Mouse (Mus musculus) forebrain, postnatal 0 days (tissue): Measurements from ENCODE around the gene Nipbl. TPM values are rescaled to one million over a fixed set of nuclear protein-coding genes. Genes with fewer than 3 reads are reported as not detected.

ENCODE experiments used
- ATAC-seq: fragments of 200-750 bp; cut with Nextera tagmentation; 2 replicates; pipeline ENCODE4 v1.8.0; 2017; ENCODE audit warnings: mild to moderate bottlenecking, moderate library complexity
- DNase-seq: peaks from one replicate; pipeline ENCODE4 v3.0.0-alpha.2; 2015
- H3K27ac ChIP-seq: fragments of 300-500 bp; sonication (generic); 2 replicates; pipeline ENCODE4 v1.5.1; 2014; ENCODE audit warnings: low read depth, mild to moderate bottlenecking, antibody characterized with exemption, low read length, moderate library complexity, mixed read lengths
- H3K27me3 ChIP-seq: fragments of 300-500 bp; sonication (generic); 2 replicates; pipeline ENCODE4 v1.6.1; 2014; ENCODE audit warnings: mild to moderate bottlenecking, low read length, mixed read lengths; ENCODE audit not compliant: insufficient read depth
- H3K36me3 ChIP-seq: fragments of 300-500 bp; sonication (generic); 2 replicates; pipeline ENCODE4 v1.6.1; 2014; ENCODE audit warnings: mild to moderate bottlenecking, moderate library complexity; ENCODE audit not compliant: insufficient read depth
- H3K4me1 ChIP-seq: fragments of 300-500 bp; sonication (generic); 2 replicates; pipeline ENCODE4 v1.6.1; 2014; ENCODE audit warnings: antibody characterized with exemption; ENCODE audit not compliant: insufficient read depth
- H3K4me2 ChIP-seq: fragments of 300-500 bp; sonication (generic); 2 replicates; pipeline ENCODE4 v1.6.1; 2014; ENCODE audit warnings: low read depth, mild to moderate bottlenecking, moderate library complexity
- H3K4me3 ChIP-seq: fragments of 300-500 bp; sonication (generic); 2 replicates; pipeline ENCODE4 v1.5.1; 2014; ENCODE audit warnings: low read depth, low read length, mixed read lengths
- H3K9ac ChIP-seq: fragments of 300-500 bp; sonication (generic); 2 replicates; pipeline ENCODE4 v1.6.1; 2014; ENCODE audit warnings: mild to moderate bottlenecking
- H3K9me3 ChIP-seq: fragments of 300-500 bp; sonication (generic); 2 replicates; pipeline ENCODE4 v1.6.1; 2016; ENCODE audit warnings: low read length
- CTCF ChIP-seq: sonication (generic); IDR thresholded peaks from 2 replicates; pipeline ENCODE4 v1.5.1; 2016; ENCODE audit warnings: antibody characterized with exemption, control low read depth, low read depth
- WGBS: fragments of 180-500 bp; shearing (Covaris S2); extraction: QIAGEN DNeasy Blood & Tissue Kit; methylation state at CpG from one replicate; pipeline ENCODE4 v1.1.7; 2014; 5-methylcytosine and 5-hydroxymethylcytosine counted together
- polyA plus RNA-seq: library from polyadenylated mRNA; unstranded; fragments of >200 nt; fragmentation: Nextera tagmentation; extraction: Ambion mirVana; gene quantifications from 2 replicates; pipeline ENCODE4 v1.2.1, GENCODE M21; 2015
- total RNA-seq: library from RNA; depleted of rRNA; stranded (reverse); fragments of >200 nt; gene quantifications from 2 replicates; pipeline ENCODE4 v1.2.3, GENCODE M21; 2014

The Nipbl gene
- total and polyA plus RNA-seq, 2 experiments from 2014 or later, result 10.5 to 20.7 TPM

DNA sequence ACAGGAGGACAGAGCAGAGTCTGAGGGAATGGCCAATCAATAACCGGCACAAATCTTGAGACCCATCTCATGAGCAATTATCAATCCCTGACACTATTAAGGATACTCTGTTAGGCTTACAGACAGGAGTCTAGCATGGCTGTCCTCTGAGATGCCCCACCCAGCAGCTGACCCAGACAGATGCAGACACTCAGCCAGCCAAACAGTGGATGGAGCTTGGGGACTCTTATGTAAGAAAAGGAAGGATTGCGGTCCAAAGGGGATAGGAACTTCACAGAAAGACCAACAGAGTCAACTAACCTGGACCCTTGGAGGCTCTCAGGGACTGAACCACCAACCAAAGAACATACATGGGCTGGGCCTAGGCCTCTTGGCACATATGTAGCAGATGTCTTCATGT, 42.7 kb downstream of the Nipbl start:
- 94% methylated on average over 2 of the region's 2 CpGs for WGBS
- H3K9ac ChIP-seq, result no peak overlapping the region
- H3K4me3 ChIP-seq, result no peak overlapping the region
- H3K4me1 ChIP-seq, result peaks cover 6% of the 10 kb centered on the region; the same call in 1 of the 2 replicates
- TF ChIP-seq CTCF, result no peak
- ATAC-seq, result no peak
- no peaks in the 10 kb centered on the region for H3K36me3 ChIP-seq
- H3K27ac ChIP-seq, result no peak overlapping the region
- no peak for DNase-seq
- no peaks in the 10 kb centered on the region for H3K9me3 ChIP-seq
- H3K27me3 ChIP-seq, result no peaks in the 10 kb centered on the region
- no peak overlapping the region for H3K4me2 ChIP-seq

DNA sequence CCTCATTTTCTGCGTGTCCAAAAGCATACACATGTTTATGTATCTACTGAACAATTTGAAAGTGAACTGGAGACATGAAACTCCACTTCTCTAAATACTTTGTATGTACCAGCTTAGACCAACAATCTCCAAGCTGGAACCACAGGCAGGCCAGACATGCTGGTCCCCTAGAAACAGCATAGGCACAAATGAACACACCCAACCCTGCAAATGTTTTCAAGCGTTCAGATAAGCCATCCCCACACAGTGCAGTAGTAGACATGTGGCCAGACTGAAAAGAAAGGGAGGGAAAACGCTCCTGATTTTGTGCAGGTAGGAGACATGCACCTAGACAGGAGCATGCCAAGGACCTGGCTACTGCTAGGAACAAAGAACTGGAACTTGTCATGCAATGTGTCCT, 52.5 kb downstream of the Nipbl start:
- TF ChIP-seq CTCF, result no peak
- H3K9ac ChIP-seq, result no peak overlapping the region
- DNase-seq (no peak), ATAC-seq (no peak)
- no peaks in the 10 kb centered on the region for H3K4me1 ChIP-seq
- no peaks in the 10 kb centered on the region for H3K27me3 ChIP-seq
- H3K9me3 ChIP-seq, result no peaks in the 10 kb centered on the region
- no peak overlapping the region for H3K4me3 ChIP-seq
- no peak overlapping the region for H3K4me2 ChIP-seq
- H3K27ac ChIP-seq, result no peak overlapping the region
- 92% methylated on average over 3 of the region's 3 CpGs for WGBS
- no peaks in the 10 kb centered on the region for H3K36me3 ChIP-seq

- ATAC-seq, result no peak
- DNase-seq, result peak; percentile 70
- Histone ChIP-seq H3K27ac (no peak overlapping the region), H3K4me3 (no peak overlapping the region), H3K9ac (no peak overlapping the region), H3K27me3 (no peaks in the 10 kb centered on the region), H3K36me3 (no peaks in the 10 kb centered on the region), H3K9me3 (no peaks in the 10 kb centered on the region), H3K4me2 (no peak overlapping the region), H3K4me1 (no peaks in the 10 kb centered on the region)
- 62% methylated on average over 3 of the region's 3 CpGs for WGBS
- peak; percentile 64 for TF ChIP-seq CTCF
Measured at GRCm38 (mm10) chr15:8382213-8382612, 62.0 kb downstream of the Nipbl start.

DNA sequence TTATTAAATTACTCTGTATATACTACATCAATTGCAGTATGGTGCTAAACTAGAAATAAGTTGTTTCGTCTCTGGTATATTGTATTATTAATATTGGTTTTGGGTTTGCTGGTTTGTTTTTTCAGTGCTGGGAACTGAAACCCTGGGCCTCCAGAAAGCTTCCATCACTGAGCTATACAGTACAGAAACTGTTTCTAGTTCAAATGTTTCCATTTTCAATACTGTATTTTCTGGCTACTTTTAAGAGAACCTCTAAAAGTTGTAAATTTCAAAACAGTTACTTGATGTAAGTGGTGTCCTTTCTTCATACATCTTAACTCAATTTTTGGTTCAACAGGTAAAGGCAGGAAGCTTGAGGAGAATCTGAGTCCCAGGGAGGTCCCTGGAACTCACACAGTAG, 68.6 kb downstream of the Nipbl start:
- TF ChIP-seq CTCF, result no peak
- H3K4me1 ChIP-seq, result no peaks in the 10 kb centered on the region
- 91% methylated on average over 1 of the region's 1 CpGs for WGBS
- no peak for DNase-seq
- no peak overlapping the region for H3K4me2 ChIP-seq
- no peaks in the 10 kb centered on the region for H3K27me3 ChIP-seq
- no peak overlapping the region for H3K9ac ChIP-seq
- ATAC-seq, result no peak
- H3K9me3 ChIP-seq, result no peaks in the 10 kb centered on the region
- H3K36me3 ChIP-seq, result peaks cover 6% of the 10 kb centered on the region
- no peak overlapping the region for H3K27ac ChIP-seq
- H3K4me3 ChIP-seq, result no peak overlapping the region

DNA sequence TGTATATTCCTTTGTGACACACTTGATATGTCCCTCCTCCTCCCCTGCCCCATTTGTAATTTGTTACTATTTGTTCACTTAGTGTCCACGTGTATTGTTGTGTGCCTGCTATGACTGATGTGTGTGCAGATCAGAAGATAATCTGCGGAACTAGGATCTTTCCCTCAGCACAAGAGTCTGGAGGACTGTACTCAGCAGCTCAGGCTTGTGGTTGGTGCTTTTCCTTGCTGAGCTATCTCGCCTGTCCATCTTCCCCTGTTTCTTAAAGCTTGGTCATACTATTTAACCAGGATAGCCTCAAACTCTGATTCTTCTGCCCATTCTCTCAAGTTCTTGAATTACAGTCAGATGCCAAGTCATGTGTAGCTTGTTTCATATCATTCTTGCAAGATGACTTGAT, 69.5 kb downstream of the Nipbl start:
- Histone ChIP-seq H3K4me1 (no peaks in the 10 kb centered on the region), H3K27ac (no peak overlapping the region), H3K4me3 (no peak overlapping the region), H3K9ac (no peak overlapping the region), H3K36me3 (peaks cover 6% of the 10 kb centered on the region), H3K4me2 (no peak overlapping the region), H3K27me3 (no peaks in the 10 kb centered on the region), H3K9me3 (no peaks in the 10 kb centered on the region)
- WGBS, result 81% methylated on average over 3 of the region's 3 CpGs
- no peak for TF ChIP-seq CTCF
- no peak for ATAC-seq
- no peak for DNase-seq

GRCm38 (mm10) chr15:8347104-8347773, 97.0 kb downstream of the Nipbl start:
- Histone ChIP-seq H3K27me3 (no peaks in the 10 kb centered on the region), H3K4me1 (no peaks in the 10 kb centered on the region), H3K36me3 (peaks cover 8% of the 10 kb centered on the region), H3K4me3 (no peak overlapping the region), H3K9ac (no peak overlapping the region), H3K9me3 (no peaks in the 10 kb centered on the region), H3K4me2 (no peak overlapping the region), H3K27ac (no peak overlapping the region)
- ATAC-seq, result no peak
- no peak for TF ChIP-seq CTCF
- WGBS, result 94% methylated on average over 2 of the region's 2 CpGs
- no peak for DNase-seq

DNA sequence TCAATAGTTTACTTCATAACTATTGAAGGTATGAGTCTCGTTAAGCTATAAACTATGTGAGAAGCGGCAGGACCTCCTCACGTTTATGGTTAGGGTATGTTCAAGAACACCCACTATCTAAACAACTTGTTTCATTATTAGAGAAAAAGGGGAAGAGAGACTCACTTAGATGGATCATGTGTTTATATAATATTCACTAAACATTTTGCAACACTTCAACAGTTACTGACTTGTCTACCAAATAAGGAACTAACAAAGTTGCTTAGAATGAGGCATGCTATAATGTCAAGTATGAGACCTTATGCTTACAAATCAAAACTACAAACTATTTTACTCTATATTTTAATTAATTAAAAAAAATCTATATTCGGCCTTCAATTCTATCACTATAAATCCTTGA, 103.7 kb downstream of the Nipbl start:
- no peaks in the 10 kb centered on the region for H3K27me3 ChIP-seq
- peaks cover 15% of the 10 kb centered on the region for H3K36me3 ChIP-seq
- DNase-seq, result no peak
- no peak overlapping the region for H3K9ac ChIP-seq
- no peak overlapping the region for H3K4me2 ChIP-seq
- no peak overlapping the region for H3K27ac ChIP-seq
- TF ChIP-seq CTCF, result no peak
- 84% methylated on average over 4 of the region's 4 CpGs for WGBS
- no peak for ATAC-seq
- no peak overlapping the region for H3K4me3 ChIP-seq
- H3K4me1 ChIP-seq, result no peaks in the 10 kb centered on the region
- no peaks in the 10 kb centered on the region for H3K9me3 ChIP-seq
